Mouse (Mus musculus) kidney, embryonic 15.5 days (tissue): ENCODE data around the gene Eif1. TPM values are rescaled to one million over a fixed set of nuclear protein-coding genes. Genes with fewer than 3 reads are reported as not detected.

Experiments used
- ATAC-seq: fragments of 200-750 bp; cut with Nextera tagmentation; replicated peaks from 2 replicates; pipeline ENCODE4 v1.8.0; 2017; ENCODE audit warnings: moderate TSS enrichment; ENCODE audit not compliant: low FRiP score
- H3K27ac ChIP-seq: fragments of 300-500 bp; sonication (generic); 2 replicates; pipeline ENCODE4 v1.5.1; 2015; ENCODE audit warnings: mild to moderate bottlenecking, inconsistent platforms
- H3K27me3 ChIP-seq: fragments of 300-500 bp; sonication (generic); 2 replicates; pipeline ENCODE4 v1.6.1; 2015; ENCODE audit warnings: inconsistent platforms
- H3K36me3 ChIP-seq: fragments of 300-500 bp; sonication (generic); 2 replicates; pipeline ENCODE4 v1.6.1; 2015; ENCODE audit warnings: inconsistent platforms
- H3K4me1 ChIP-seq: fragments of 300-500 bp; sonication (generic); 2 replicates; pipeline ENCODE4 v1.6.1; 2015; ENCODE audit warnings: inconsistent platforms
- H3K4me2 ChIP-seq: fragments of 300-500 bp; sonication (generic); 2 replicates; pipeline ENCODE4 v1.6.1; 2015; ENCODE audit warnings: moderate library complexity, mild to moderate bottlenecking, inconsistent platforms
- H3K4me3 ChIP-seq: fragments of 300-500 bp; sonication (generic); replicated peaks from 2 replicates; pipeline ENCODE4 v1.5.1; 2015; ENCODE audit warnings: mild to moderate bottlenecking, inconsistent platforms
- H3K9ac ChIP-seq: fragments of 300-500 bp; sonication (generic); 2 replicates; pipeline ENCODE4 v1.6.1; 2015; ENCODE audit warnings: mild to moderate bottlenecking, inconsistent platforms
- H3K9me3 ChIP-seq: fragments of 300-500 bp; sonication (generic); replicated peaks from 2 replicates; pipeline ENCODE4 v1.6.1; 2016; ENCODE audit warnings: inconsistent platforms
- WGBS: fragments of 180-500 bp; shearing (Covaris S2); methylation state at CpG from one replicate; pipeline ENCODE4 v1.1.7; 2015; ENCODE audit warnings: mixed read lengths; 5-methylcytosine and 5-hydroxymethylcytosine counted together
- polyA plus RNA-seq: library from polyadenylated mRNA; unstranded; fragments of >200 nt; fragmentation: Nextera tagmentation; extraction: Ambion mirVana; gene quantifications from 2 replicates; pipeline ENCODE4 v1.2.1, GENCODE M21; 2015

Gene Eif1
- polyA plus RNA-seq, result 1,620 and 1,743 TPM in 2 replicates

DNA sequence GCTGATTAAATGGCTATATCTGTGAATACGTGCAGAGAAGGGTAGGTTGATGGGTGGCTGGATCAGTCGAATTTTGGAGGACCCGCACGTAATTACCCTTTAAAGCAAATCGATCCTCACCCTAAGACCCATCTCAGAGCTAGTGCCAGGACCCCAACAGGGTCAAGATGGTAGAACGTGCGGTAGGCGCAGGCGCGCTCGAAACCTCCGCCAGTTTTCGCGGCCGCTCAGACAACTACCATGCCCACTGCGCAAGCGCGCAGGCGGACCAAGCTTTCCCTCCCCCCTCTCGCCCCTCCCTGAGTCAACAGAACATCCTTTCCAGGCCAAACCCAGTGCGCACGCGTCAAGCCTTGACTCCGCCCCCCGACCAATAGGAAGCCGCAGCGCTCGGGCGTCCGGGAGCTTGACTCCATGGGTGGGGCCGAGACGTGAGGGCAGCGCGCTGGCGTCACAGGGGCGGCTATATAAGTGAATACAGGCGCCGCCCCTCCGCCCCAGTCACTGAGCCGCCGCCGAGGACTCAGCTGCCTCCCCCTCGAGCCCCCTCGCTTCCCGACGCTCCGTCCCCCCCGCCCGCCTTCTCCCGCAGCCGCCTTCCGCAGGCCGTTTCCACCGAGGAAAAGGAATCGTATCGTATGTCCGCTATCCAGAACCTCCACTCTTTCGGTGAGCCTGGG is at the start of gene Eif1:
TSS of gene Eif1 (plus strand) at position 394 of the 680 bp plus-strand sequence.
- no peaks in the 10 kb centered on the region for H3K27me3 ChIP-seq
- ATAC-seq, result peak; percentile 92
- peak within 1 kb of the TSS; percentile 99 for H3K27ac ChIP-seq
- peak within 1 kb of the TSS; percentile 80 for H3K4me2 ChIP-seq
- peak within 1 kb of the TSS; percentile 84 for H3K4me3 ChIP-seq
- WGBS, result 2% methylated on average over 55 of the region's 58 CpGs
- peak within 1 kb of the TSS; percentile 96 for H3K9ac ChIP-seq
- peaks cover 25% of the 10 kb centered on the region for H3K36me3 ChIP-seq
- H3K4me1 ChIP-seq, result peaks cover 15% of the 10 kb centered on the region
- no peaks in the 10 kb centered on the region for H3K9me3 ChIP-seq

DNA sequence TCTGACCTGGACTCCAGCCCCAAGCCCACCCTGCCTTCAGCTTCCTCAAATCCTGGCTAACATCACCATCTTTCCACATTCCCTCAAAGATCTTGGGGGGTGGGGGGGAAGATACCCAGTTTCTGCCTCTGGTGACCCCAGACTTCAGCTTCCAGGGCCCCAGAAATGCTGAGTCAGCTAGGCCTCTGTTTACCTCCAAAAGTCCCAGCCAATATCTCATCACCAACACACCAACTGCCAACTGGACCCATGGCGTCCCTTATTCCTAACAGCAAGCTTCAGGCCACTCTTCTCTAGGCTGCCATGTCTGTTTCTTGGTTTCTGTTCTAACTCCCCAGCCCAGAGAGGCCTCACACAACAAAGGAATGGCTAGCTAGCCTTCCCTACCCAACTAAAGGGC is 47.8 kb upstream of the Eif1 start:
- Histone ChIP-seq H3K27ac (no peak overlapping the region), H3K4me1 (no peaks in the 10 kb centered on the region), H3K27me3 (no peaks in the 10 kb centered on the region), H3K4me2 (no peak overlapping the region), H3K9ac (no peak overlapping the region), H3K9me3 (no peaks in the 10 kb centered on the region), H3K4me3 (no peak overlapping the region), H3K36me3 (no peaks in the 10 kb centered on the region)
- WGBS, result 84% methylated on average over 1 of the region's 1 CpGs
- ATAC-seq, result no peak

DNA sequence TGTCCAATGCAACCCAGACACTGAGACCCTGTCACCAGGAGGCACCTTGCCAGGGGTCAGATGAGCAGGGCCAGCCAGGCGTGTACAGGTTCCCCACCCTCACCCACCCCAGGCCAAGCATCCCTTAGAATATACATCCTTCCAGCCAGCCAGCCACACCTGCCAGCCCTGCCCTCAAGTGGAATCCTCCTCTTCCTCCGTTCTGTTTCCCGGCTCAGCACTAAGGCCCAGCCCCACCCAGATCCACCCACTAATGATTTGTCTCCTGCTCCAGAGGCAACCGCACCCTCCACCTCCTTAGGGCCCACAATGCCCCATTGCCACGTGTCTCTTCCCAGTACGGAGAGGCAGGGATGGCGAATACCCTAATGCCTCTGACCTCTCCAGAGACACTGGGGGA is 45.0 kb upstream of the Eif1 start:
- Histone ChIP-seq H3K9ac (no peak overlapping the region), H3K4me1 (no peaks in the 10 kb centered on the region), H3K36me3 (no peaks in the 10 kb centered on the region), H3K9me3 (no peaks in the 10 kb centered on the region), H3K27ac (no peak overlapping the region), H3K4me2 (no peak overlapping the region), H3K4me3 (no peak overlapping the region), H3K27me3 (0 out of 2 replicates have a peak, but pooled peaks cover 3% of the 10 kb centered on the region)
- no peak for ATAC-seq
- 70% methylated on average over 7 of the region's 7 CpGs for WGBS

DNA sequence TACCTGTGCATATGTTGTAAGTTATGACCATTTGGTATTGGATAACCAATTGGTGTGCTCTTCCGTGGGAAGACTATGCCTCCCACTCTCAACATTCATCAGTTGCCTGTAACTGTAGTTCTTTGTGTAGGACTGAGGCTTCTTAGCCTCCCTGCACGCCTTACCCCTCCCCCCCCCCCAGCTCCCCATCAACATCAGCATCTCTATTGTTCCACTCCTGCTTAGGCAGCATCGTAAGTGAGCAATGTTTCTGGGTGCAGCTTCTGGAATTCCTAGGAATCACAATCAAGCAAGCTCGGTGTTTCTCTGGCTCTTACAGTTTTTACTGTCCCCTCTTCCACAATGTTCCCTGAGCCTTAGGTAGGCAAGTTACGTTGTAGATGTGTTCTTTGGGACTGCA is 44.2 kb upstream of the Eif1 start:
- Histone ChIP-seq H3K4me3 (no peak overlapping the region), H3K4me2 (no peak overlapping the region), H3K36me3 (no peaks in the 10 kb centered on the region), H3K27ac (no peak overlapping the region), H3K27me3 (0 out of 2 replicates have a peak, but pooled peaks cover 3% of the 10 kb centered on the region), H3K4me1 (no peaks in the 10 kb centered on the region), H3K9me3 (no peaks in the 10 kb centered on the region), H3K9ac (no peak overlapping the region)
- no peak for ATAC-seq
- WGBS, result 41% methylated on average over 5 of the region's 5 CpGs

DNA sequence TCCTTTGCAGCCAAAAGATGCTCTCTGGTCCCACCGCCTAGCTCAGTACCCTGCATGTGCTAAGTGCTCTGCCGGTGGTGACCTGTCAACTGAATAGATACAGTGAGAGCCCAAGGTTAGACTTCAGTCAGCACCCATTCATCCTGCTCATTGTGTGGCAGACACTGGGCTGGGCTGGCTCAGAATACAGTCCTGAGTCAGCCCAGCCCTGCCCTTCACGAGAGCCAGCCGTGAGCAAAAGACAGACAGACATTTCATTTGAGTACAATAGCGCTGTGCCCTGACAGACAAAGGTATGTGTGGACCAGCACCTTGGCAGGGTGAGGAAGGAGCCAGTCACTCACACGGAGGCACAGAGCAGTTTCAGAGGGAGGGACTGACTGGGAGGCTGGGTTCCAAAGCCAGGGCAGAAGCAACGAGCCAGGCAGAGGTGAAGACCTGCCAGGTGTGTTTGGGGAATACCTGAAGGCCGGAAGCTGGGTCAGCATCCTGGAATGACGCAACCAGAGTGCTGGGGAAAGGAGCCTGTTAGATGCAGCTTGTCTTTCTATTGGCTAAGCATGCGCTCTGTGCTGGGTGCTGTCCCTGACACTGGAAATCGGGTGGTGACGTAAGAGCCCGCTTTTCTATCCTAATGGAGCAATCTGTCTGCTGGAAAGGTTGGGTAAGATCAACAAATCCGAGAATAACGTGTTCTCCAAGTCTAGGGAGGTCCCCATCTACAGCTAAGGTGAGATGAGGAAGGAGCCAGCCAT is 41.8 kb upstream of the Eif1 start:
- Histone ChIP-seq H3K27me3 (0 out of 2 replicates have a peak, but pooled peaks cover 3% of the 10 kb centered on the region), H3K4me2 (no peak overlapping the region), H3K4me3 (no peak overlapping the region), H3K27ac (no peak overlapping the region), H3K4me1 (no peaks in the 10 kb centered on the region), H3K36me3 (no peaks in the 10 kb centered on the region), H3K9ac (no peak overlapping the region), H3K9me3 (no peaks in the 10 kb centered on the region)
- no peak for ATAC-seq
- 73% methylated on average over 15 of the region's 15 CpGs for WGBS

DNA sequence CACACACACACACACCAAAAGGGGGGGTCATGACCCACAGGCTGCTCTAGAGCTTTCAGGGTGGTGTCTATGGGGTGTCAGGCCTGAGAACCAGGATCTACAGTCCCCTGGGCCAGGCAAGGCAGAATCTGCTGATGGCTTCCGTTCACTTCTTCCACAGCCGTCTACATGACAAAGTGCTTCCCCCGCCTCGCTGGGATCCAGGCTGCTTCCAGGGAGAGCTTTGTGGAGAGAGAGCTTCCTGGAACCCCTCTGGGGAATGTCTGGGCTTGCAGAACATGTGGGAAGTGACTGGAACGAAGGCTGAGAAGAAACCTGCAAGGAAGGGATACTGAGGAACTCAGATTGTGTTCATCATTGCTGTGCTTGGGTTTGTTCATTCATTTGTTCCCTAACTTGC is 40.9 kb upstream of the Eif1 start:
- 39% methylated on average over 5 of the region's 5 CpGs for WGBS
- H3K36me3 ChIP-seq, result no peaks in the 10 kb centered on the region

DNA sequence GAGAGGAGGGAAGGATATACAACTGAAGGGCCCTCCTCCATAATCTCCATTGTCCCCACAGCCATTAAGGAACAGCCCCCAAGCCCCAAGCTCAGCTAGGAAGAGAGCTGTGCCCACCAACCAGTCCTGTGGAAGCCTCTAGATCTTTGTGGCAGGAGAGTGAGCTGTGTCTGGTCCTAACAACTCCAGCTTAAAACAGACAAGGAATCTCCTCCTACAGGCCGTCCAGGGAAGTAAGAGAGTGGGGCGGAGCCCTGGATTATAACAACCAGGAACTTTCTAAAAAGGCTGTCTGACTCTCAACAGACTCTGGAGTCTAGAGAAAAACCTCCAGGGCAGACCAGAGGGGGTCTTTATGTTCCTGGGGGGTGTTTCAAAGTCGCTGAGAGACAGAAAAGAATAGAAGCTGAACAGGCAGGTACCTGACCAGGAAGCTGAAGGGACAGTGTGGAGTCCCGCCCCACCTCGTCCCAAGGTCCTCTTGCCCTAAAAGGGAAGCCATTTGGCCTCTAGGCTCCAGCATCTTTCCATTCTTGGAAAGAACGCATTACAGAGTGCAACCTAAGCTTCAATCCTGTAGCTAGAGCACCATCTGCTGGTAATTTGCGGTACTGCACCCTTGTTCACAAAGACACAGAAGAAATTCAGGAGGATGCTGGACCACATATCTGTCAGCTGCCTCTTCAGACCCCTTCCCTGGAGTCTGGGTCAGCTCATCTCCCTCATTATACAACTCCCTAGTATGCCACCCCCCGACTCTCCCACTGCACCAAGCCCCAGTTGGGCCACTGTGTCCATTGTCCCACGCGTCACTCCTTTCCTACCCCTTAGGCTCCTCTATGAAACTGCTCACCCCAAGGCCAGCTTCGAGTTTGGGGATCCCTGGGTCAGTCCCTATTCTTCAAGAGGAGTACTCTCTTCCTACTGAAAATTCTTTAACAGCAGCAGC is 37.8 kb upstream of the Eif1 start:
- H3K36me3 ChIP-seq, result no peaks in the 10 kb centered on the region
- H3K4me2 ChIP-seq, result no peak overlapping the region
- 0 out of 2 replicates have a peak, but pooled peaks cover 2% of the 10 kb centered on the region for H3K4me1 ChIP-seq
- no peak; the same call in 1 of the 2 replicates for ATAC-seq
- H3K4me3 ChIP-seq, result no peak overlapping the region
- H3K9me3 ChIP-seq, result no peaks in the 10 kb centered on the region
- H3K27ac ChIP-seq, result no peak overlapping the region
- H3K9ac ChIP-seq, result 0 out of 2 replicates have a peak overlapping the region, but pooled peaks have one; percentile 3
- 0 out of 2 replicates have a peak, but pooled peaks cover 3% of the 10 kb centered on the region for H3K27me3 ChIP-seq
- WGBS, result 22% methylated on average over 11 of the region's 11 CpGs

More for the DNA sequence above, 40.9 kb upstream of the Eif1 start:
- no peak overlapping the region for H3K9ac ChIP-seq
- no peaks in the 10 kb centered on the region for H3K4me1 ChIP-seq
- H3K4me3 ChIP-seq, result no peak overlapping the region
- no peak for ATAC-seq
- H3K4me2 ChIP-seq, result no peak overlapping the region
- no peak overlapping the region for H3K27ac ChIP-seq
- 0 out of 2 replicates have a peak, but pooled peaks cover 3% of the 10 kb centered on the region for H3K27me3 ChIP-seq
- no peaks in the 10 kb centered on the region for H3K9me3 ChIP-seq

DNA sequence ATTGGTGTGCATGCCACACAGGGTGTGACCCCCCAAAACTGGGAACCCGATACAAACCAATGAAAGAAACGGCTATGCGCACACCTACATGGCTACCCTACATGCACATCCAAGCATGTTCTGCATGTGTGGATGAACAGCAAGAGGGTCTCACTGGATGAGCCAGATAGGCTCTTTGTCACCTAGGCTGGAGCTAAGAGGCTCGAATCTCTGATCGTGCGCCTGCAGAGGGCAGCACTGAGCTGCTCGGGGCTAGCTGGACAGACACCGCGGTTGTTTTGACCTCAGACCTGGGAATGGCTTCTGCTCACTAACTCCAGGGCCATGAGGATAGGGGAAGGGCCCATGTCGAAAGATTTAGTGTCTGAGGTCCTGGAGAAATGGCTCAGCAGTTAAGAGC is 37.1 kb upstream of the Eif1 start:
- no peaks in the 10 kb centered on the region for H3K36me3 ChIP-seq
- peaks cover 5% of the 10 kb centered on the region; the same call in 1 of the 2 replicates for H3K4me1 ChIP-seq
- H3K27ac ChIP-seq, result no peak overlapping the region
- H3K9ac ChIP-seq, result no peak overlapping the region
- no peak overlapping the region for H3K4me2 ChIP-seq
- ATAC-seq, result no peak
- no peaks in the 10 kb centered on the region for H3K9me3 ChIP-seq
- H3K4me3 ChIP-seq, result no peak overlapping the region
- 0 out of 2 replicates have a peak, but pooled peaks cover 3% of the 10 kb centered on the region for H3K27me3 ChIP-seq
- 27% methylated on average over 10 of the region's 10 CpGs for WGBS

DNA sequence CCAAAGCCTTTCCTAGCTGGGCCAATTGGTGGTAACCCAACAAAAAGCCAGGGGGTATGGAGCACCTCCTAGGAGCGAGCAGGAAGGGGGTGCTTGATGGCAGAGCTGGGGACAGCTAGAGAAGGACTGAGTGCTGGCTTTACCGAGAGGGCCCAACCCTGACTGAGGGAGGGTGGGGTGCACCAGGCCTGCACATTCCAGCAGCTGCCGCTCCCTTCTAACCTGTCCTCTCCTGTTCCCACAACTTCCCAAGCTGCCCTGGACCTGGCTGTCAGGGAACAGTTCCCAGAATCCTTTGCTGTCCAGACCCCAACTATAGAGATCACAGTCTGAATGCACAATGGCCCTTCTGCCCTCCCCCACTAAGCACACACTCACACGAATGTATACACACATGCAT is 34.7 kb upstream of the Eif1 start:
- no peaks in the 10 kb centered on the region for H3K36me3 ChIP-seq
- H3K4me3 ChIP-seq, result no peak overlapping the region
- H3K4me2 ChIP-seq, result no peak overlapping the region
- no peak overlapping the region for H3K27ac ChIP-seq
- peaks cover 8% of the 10 kb centered on the region; the same call in 1 of the 2 replicates for H3K4me1 ChIP-seq
- no peak overlapping the region for H3K9ac ChIP-seq
- 71% methylated on average over 4 of the region's 4 CpGs for WGBS
- H3K27me3 ChIP-seq, result no peaks in the 10 kb centered on the region
- no peaks in the 10 kb centered on the region for H3K9me3 ChIP-seq
- ATAC-seq, result no peak

DNA sequence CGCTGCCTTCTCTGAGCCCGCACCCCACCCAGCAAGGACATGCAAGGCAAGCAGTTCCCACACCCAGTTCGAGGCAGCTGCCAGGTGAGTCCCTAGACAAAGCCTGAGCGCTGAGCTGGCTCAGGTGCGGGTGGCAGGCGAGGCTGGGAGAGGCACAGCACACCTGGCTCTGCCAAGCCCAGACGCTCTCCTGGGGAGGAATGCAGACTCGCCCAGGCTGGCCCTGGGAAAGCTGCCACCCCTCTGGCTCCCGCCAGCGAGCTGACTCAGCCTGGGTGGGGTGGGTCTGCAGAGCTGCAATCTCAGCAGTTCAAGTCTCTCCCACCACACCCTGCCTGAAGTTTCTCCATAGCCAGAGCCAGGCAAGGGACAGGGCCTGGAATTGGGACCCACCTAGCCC is 32.7 kb upstream of the Eif1 start:
- peak; percentile 19; the same call in 1 of the 2 replicates for ATAC-seq
- Histone ChIP-seq H3K9ac (no peak overlapping the region), H3K27ac (0 out of 2 replicates have a peak overlapping the region, but pooled peaks have one; percentile 5), H3K27me3 (no peaks in the 10 kb centered on the region), H3K36me3 (no peaks in the 10 kb centered on the region), H3K4me3 (no peak overlapping the region), H3K9me3 (no peaks in the 10 kb centered on the region), H3K4me1 (peaks cover 18% of the 10 kb centered on the region; the same call in 1 of the 2 replicates), H3K4me2 (no peak overlapping the region)
- WGBS, result 53% methylated on average over 10 of the region's 10 CpGs

DNA sequence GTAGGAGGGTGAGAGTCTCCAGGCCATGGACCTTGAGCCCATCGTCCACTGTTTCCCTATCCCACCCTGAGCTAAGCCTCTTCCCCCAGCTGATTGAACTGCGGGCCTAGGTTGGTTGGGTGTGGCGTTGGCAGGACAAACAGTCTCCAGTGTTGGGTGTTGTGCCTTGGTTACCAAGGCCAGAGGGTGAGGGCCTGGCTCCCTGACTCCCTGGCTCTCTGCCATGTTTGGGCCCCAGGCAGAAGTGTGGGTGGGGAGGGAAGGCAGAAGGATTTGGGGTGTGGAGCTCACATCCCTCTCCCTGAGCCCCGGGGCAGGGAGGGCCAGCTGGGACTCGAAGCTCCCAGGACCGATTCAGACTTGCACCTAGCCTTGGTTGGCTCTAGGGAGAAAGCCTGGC is 30.7 kb upstream of the Eif1 start:
- no peak overlapping the region for H3K4me3 ChIP-seq
- no peaks in the 10 kb centered on the region for H3K27me3 ChIP-seq
- no peaks in the 10 kb centered on the region for H3K9me3 ChIP-seq
- no peaks in the 10 kb centered on the region for H3K36me3 ChIP-seq
- 88% methylated on average over 6 of the region's 6 CpGs for WGBS
- H3K4me1 ChIP-seq, result peaks cover 18% of the 10 kb centered on the region; the same call in 1 of the 2 replicates
- no peak overlapping the region for H3K27ac ChIP-seq
- no peak for ATAC-seq
- no peak overlapping the region for H3K9ac ChIP-seq
- H3K4me2 ChIP-seq, result no peak overlapping the region
